Mouse (Mus musculus): ENCODE data around the gene Stard5. TPM values are rescaled to one million over a fixed set of nuclear protein-coding genes. Genes with fewer than 3 reads are reported as not detected.
A peak's percentile ranks its signal among the peaks of the same experiment; 100 is the strongest.

The Stard5 gene
- total and polyA plus RNA-seq, 2 experiments from 2014 or later: 12.1 to 20.0 TPM

GRCm38 (mm10) chr7:83641163-83641562 lies 9.4 kb downstream of the Stard5 start:
- no peak overlapping the region for H3K4me3 ChIP-seq (ENCODE audit: low read depth, low read length)
- peaks cover 31% of the 10 kb centered on the region for H3K4me1 ChIP-seq (ENCODE audit: control insufficient read depth, insufficient read depth)
- no peak overlapping the region for H3K4me2 ChIP-seq (ENCODE audit: low read depth, low read length)
- no peak overlapping the region for H3K9ac ChIP-seq (replicated peaks; ENCODE audit: low read depth, low read length)
- ATAC-seq (ENCODE audit: insufficient read depth, low read depth) (peak; percentile 59; the same call in 1 of the 2 replicates), DNase-seq (ENCODE audit: low spot score) (no peak)
- peak overlapping the region; percentile 16; the same call in 1 of the 2 replicates for H3K27ac ChIP-seq (ENCODE audit: low read depth)
- H3K36me3 ChIP-seq (replicated peaks; ENCODE audit: control insufficient read depth, insufficient read depth, low read length): peaks cover 87% of the 10 kb centered on the region
- no peaks in the 10 kb centered on the region for H3K9me3 ChIP-seq (replicated peaks; ENCODE audit: control insufficient read depth, low read length)
- 24% methylated on average over 2 of the region's 2 CpGs for WGBS
- H3K27me3 ChIP-seq (ENCODE audit: control insufficient read depth, insufficient read depth, low read length): no peaks in the 10 kb centered on the region
- TF ChIP-seq CTCF (IDR thresholded peaks at IDR 0.05; ENCODE audit: low read depth): no peak
- TF ChIP-seq EP300 (IDR thresholded peaks at IDR 0.05; ENCODE audit: low read depth): no peak

GRCm38 (mm10) chr7:83643581-83643980 lies 11.8 kb downstream of the Stard5 start:
- Histone ChIP-seq H3K27ac (ENCODE audit: low read depth) (no peak overlapping the region), H3K4me1 (ENCODE audit: control insufficient read depth, insufficient read depth) (peaks cover 31% of the 10 kb centered on the region), H3K4me3 (ENCODE audit: low read depth, low read length) (no peak overlapping the region), H3K9me3 (replicated peaks; ENCODE audit: control insufficient read depth, low read length) (no peaks in the 10 kb centered on the region), H3K36me3 (replicated peaks; ENCODE audit: control insufficient read depth, insufficient read depth, low read length) (peaks cover 64% of the 10 kb centered on the region), H3K9ac (replicated peaks; ENCODE audit: low read depth, low read length) (no peak overlapping the region), H3K27me3 (ENCODE audit: control insufficient read depth, insufficient read depth, low read length) (no peaks in the 10 kb centered on the region), H3K4me2 (ENCODE audit: low read depth, low read length) (no peak overlapping the region)
- DNase-seq (ENCODE audit: low spot score) (no peak), ATAC-seq (ENCODE audit: insufficient read depth, low read depth) (no peak)
- 56% methylated on average over 6 of the region's 6 CpGs for WGBS
- no peak for TF ChIP-seq CTCF (IDR thresholded peaks at IDR 0.05; ENCODE audit: low read depth)
- TF ChIP-seq EP300 (IDR thresholded peaks at IDR 0.05; ENCODE audit: low read depth): no peak

GRCm38 (mm10) chr7:83644761-83645160 lies 13.0 kb downstream of the Stard5 start:
- H3K27me3 ChIP-seq (ENCODE audit: control insufficient read depth, insufficient read depth, low read length): no peaks in the 10 kb centered on the region
- H3K4me1 ChIP-seq (ENCODE audit: control insufficient read depth, insufficient read depth): peaks cover 31% of the 10 kb centered on the region
- H3K36me3 ChIP-seq (replicated peaks; ENCODE audit: control insufficient read depth, insufficient read depth, low read length): peaks cover 54% of the 10 kb centered on the region
- H3K9me3 ChIP-seq (replicated peaks; ENCODE audit: control insufficient read depth, low read length): no peaks in the 10 kb centered on the region
- no peak for TF ChIP-seq EP300 (IDR thresholded peaks at IDR 0.05; ENCODE audit: low read depth)
- no peak for TF ChIP-seq CTCF (IDR thresholded peaks at IDR 0.05; ENCODE audit: low read depth)
- DNase-seq (ENCODE audit: low spot score): no peak
- H3K9ac ChIP-seq (replicated peaks; ENCODE audit: low read depth, low read length): no peak overlapping the region
- WGBS: 83% methylated on average over 2 of the region's 2 CpGs
- no peak for ATAC-seq (ENCODE audit: insufficient read depth, low read depth)
- H3K4me2 ChIP-seq (ENCODE audit: low read depth, low read length): no peak overlapping the region
- no peak overlapping the region for H3K27ac ChIP-seq (ENCODE audit: low read depth)
- no peak overlapping the region for H3K4me3 ChIP-seq (ENCODE audit: low read depth, low read length)

- H3K4me1 ChIP-seq (ENCODE audit: control insufficient read depth, insufficient read depth): peaks cover 30% of the 10 kb centered on the region
- ATAC-seq (ENCODE audit: insufficient read depth, low read depth): no peak
- no peak overlapping the region for H3K9ac ChIP-seq (replicated peaks; ENCODE audit: low read depth, low read length)
- WGBS: 86% methylated on average over 5 of the region's 5 CpGs
- no peak for DNase-seq (ENCODE audit: low spot score)
- H3K27ac ChIP-seq (ENCODE audit: low read depth): no peak overlapping the region
- no peak overlapping the region for H3K4me3 ChIP-seq (ENCODE audit: low read depth, low read length)
- H3K4me2 ChIP-seq (ENCODE audit: low read depth, low read length): no peak overlapping the region
- no peak for TF ChIP-seq EP300 (IDR thresholded peaks at IDR 0.05; ENCODE audit: low read depth)
- no peak for TF ChIP-seq CTCF (IDR thresholded peaks at IDR 0.05; ENCODE audit: low read depth)
- H3K9me3 ChIP-seq (replicated peaks; ENCODE audit: control insufficient read depth, low read length): no peaks in the 10 kb centered on the region
- peaks cover 47% of the 10 kb centered on the region for H3K36me3 ChIP-seq (replicated peaks; ENCODE audit: control insufficient read depth, insufficient read depth, low read length)
- H3K27me3 ChIP-seq (ENCODE audit: control insufficient read depth, insufficient read depth, low read length): no peaks in the 10 kb centered on the region
Observed at GRCm38 (mm10) chr7:83645476-83645875, 13.7 kb downstream of the Stard5 start.

- Histone ChIP-seq H3K27me3 (ENCODE audit: control insufficient read depth, insufficient read depth, low read length) (no peaks in the 10 kb centered on the region), H3K4me1 (ENCODE audit: control insufficient read depth, insufficient read depth) (no peaks in the 10 kb centered on the region), H3K9me3 (replicated peaks; ENCODE audit: control insufficient read depth, low read length) (no peaks in the 10 kb centered on the region), H3K36me3 (replicated peaks; ENCODE audit: control insufficient read depth, insufficient read depth, low read length) (peaks cover 17% of the 10 kb centered on the region), H3K4me3 (ENCODE audit: low read depth, low read length) (no peak overlapping the region), H3K9ac (replicated peaks; ENCODE audit: low read depth, low read length) (no peak overlapping the region), H3K4me2 (ENCODE audit: low read depth, low read length) (no peak overlapping the region), H3K27ac (ENCODE audit: low read depth) (no peak overlapping the region)
- 80% methylated on average over 7 of the region's 7 CpGs for WGBS
- TF ChIP-seq EP300 (IDR thresholded peaks at IDR 0.05; ENCODE audit: low read depth) (no peak), CTCF (IDR thresholded peaks at IDR 0.05; ENCODE audit: low read depth) (no peak)
- ATAC-seq (ENCODE audit: insufficient read depth, low read depth): no peak
- DNase-seq (ENCODE audit: low spot score): no peak
Observed at GRCm38 (mm10) chr7:83648807-83649206, 17.0 kb downstream of the Stard5 start.

GRCm38 (mm10) chr7:83650638-83651037 lies 18.9 kb downstream of the Stard5 start:
- Histone ChIP-seq H3K4me2 (ENCODE audit: low read depth, low read length) (no peak overlapping the region; the same call in 1 of the 2 replicates), H3K4me3 (ENCODE audit: low read depth, low read length) (no peak overlapping the region), H3K9me3 (replicated peaks; ENCODE audit: control insufficient read depth, low read length) (no peaks in the 10 kb centered on the region), H3K36me3 (replicated peaks; ENCODE audit: control insufficient read depth, insufficient read depth, low read length) (peaks cover 4% of the 10 kb centered on the region; the same call in 1 of the 2 replicates), H3K9ac (replicated peaks; ENCODE audit: low read depth, low read length) (no peak overlapping the region), H3K27me3 (ENCODE audit: control insufficient read depth, insufficient read depth, low read length) (no peaks in the 10 kb centered on the region), H3K27ac (ENCODE audit: low read depth) (no peak overlapping the region), H3K4me1 (ENCODE audit: control insufficient read depth, insufficient read depth) (no peaks in the 10 kb centered on the region)
- WGBS: 60% methylated on average over 5 of the region's 5 CpGs
- DNase-seq (ENCODE audit: low spot score): no peak
- ATAC-seq (ENCODE audit: insufficient read depth, low read depth): no peak
- TF ChIP-seq CTCF (IDR thresholded peaks at IDR 0.05; ENCODE audit: low read depth) (no peak), EP300 (IDR thresholded peaks at IDR 0.05; ENCODE audit: low read depth) (no peak)
